Mouse (Mus musculus) megakaryocyte, embryonic 14.5 days (primary cell): ENCODE data around the gene Tmigd1.

ENCODE experiments used
- FLI1 ChIP-seq: IDR thresholded peaks from 2 replicates; pipeline ENCODE4 v1.6.1; 2012; ENCODE audit warnings: low read length, inconsistent platforms, mixed read lengths
- GATA1 ChIP-seq: IDR thresholded peaks from 3 replicates; pipeline ENCODE4 v1.6.1; 2012; ENCODE audit warnings: mixed read lengths, low read length, inconsistent platforms, borderline replicate concordance

- TF ChIP-seq GATA1 (no peak), FLI1 (no peak)
Observed at GRCm38 (mm10) chr11:76946203-76946585, 44.2 kb downstream of the Tmigd1 start.
